Mouse (Mus musculus): ENCODE data around the gene Coro1a.
A peak's percentile ranks its signal among the peaks of the same experiment; 100 is the strongest.

Gene Coro1a

DNA sequence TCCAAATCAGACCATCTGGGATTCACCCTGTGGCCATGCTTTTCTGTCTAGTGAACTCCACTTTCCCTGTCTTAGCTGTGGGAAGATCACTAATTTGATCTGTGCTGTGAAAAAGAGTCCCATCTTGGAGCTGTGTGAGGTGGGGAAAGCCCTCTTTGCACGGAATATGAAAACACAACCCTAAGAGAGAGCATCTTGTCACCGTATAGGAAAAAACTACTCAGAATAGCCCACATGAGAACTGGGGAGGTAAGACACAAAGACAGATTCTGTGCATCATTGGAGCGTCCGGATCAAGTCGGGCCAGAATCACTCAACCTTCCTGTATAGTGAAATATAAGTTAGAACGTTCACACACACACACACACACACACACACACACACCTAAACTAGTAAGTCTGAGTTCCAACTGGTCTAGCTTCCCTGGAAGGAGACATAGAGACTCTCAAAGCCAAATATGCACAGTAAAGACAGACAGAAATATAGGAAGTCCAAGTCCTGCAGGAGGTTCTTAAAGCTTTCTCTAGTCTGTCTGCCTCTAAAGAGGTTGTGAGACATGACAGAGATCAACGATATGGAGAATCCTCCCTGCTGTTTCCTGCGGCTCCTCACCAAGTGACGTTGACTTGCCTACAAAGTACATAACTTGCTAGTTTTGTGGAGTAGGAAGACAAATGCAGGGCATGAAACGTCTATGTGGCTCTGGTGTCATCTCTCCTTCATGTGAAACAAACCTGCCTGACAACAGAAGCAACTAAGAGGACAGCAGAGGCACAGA lies 777 bp upstream of the Coro1a start:
- no peak for DNase-seq (ENCODE audit: low read depth)

DNA sequence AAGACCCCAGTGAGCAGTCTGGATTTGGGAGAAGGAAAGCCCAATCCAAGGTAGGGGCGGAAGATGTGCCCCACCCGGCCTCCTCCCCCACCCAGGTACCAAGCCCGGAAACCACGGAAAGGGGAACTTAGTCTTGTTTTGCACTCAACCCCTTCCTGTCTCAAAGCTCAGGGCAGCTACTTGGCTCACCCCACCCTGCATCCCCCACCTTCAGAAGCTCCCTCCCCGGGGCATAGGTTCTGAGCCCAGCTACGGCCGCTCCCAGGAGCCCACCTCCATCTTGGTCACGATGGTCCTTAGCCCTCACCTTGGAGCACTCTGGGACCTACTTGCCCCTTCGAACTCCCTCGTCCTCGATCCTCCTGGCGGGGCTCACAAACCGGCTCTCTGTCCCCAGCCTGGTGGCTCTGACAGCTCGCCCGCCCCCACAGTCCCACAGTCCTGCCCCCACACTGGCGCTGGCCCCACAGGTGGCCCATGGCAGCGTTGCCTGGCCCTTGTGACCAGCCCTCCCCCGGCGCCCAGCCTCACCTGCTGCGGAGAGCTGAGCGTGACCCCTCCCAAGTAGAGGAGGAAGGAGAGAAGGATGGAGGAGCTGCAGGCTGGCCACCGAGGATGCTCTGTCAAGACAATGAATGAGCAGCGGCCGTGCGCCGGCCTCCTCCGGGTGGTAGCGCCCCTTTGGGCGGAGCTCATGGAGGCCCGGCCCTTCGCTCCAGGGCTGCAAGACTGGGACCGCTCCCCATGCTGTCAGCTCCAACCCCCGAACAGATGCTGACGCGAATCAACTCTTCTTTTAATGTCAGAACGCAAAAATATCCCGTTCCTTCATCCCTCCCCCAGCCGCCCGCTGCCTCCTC lies 3.2 kb downstream of the Coro1a start:
- DNase-seq (ENCODE audit: low read depth): no peak

DNA sequence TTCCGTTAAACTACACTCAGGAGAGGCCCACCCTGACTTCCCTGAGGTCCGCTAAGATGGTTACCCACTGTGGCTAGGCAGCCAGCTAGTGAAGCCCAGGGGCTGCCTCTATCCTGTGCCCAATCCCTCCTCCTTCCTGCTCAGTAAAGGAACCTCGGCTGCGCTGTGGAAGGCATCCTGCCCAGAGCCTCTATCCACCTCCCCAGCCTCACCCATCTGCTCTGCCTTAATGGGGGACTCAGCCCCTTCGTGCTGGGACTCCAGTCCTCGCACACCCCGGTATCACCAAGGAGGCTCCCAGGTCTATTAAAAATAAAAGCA lies 3.9 kb downstream of the Coro1a start:
- no peak for DNase-seq (ENCODE audit: low read depth)

DNA sequence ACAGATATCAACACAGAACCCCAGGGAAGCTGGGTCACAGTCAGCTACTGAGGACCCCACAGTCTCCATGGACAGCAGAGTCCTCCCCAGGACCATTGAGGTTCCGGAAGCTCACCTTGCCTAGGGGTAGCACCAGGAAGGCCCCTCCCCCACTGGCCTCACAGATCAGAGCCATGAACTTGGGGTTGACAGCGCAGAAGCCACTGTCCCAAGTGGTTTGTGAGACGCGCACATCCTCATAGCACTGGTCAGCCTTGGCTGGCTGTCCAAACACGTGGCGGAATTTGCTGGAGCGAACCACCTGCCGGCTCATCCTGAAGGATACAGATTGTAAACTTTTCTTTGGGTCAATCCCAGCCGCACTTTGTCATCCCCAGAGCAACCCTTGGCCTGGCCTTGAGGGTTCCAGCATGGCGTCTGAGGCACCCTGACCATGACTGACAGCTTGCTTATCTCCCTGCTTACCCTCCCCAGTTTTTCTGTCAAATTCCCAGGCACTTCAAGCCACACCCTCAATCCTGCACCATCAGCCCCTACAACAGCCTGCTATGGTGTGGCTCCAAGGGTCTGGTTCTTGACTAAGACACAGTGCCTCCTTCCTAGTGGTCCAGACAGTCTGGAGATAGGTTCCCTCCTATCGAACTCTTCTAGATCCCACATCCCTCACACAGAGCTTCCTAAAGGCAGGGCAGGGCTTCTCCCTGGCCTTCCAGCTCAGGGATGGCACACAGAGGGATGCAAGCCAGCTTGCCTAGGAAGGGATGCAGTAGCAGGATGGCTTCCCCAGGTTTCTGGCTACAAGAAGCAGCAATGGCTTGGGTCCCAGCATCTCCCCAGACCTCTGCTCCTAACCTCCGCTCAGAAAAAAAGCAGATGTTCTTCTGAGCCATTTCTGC lies 4.5 kb downstream of the Coro1a start:
- DNase-seq (ENCODE audit: low read depth): no peak

DNA sequence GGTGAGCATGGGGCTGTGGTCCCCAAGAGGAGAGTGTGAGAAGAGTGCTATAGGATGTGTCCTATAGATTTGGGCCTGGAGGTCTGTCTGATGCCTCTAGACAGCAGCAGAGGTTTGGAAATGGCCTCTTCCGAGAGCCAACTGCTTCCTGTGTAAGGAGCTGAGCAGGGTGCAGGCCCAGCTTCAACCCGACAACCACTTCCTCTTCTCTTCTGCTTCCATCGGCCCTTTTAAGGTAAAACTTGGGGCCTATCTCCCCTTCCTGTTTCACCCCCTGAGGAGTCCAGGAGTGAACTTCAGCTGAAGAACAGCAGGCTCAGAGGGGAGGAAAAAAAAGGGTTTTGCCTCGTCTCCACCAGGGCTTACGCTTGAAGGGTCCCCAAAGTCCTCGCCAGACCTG lies 5.2 kb downstream of the Coro1a start:
- no peak for DNase-seq (ENCODE audit: low read depth)

DNA sequence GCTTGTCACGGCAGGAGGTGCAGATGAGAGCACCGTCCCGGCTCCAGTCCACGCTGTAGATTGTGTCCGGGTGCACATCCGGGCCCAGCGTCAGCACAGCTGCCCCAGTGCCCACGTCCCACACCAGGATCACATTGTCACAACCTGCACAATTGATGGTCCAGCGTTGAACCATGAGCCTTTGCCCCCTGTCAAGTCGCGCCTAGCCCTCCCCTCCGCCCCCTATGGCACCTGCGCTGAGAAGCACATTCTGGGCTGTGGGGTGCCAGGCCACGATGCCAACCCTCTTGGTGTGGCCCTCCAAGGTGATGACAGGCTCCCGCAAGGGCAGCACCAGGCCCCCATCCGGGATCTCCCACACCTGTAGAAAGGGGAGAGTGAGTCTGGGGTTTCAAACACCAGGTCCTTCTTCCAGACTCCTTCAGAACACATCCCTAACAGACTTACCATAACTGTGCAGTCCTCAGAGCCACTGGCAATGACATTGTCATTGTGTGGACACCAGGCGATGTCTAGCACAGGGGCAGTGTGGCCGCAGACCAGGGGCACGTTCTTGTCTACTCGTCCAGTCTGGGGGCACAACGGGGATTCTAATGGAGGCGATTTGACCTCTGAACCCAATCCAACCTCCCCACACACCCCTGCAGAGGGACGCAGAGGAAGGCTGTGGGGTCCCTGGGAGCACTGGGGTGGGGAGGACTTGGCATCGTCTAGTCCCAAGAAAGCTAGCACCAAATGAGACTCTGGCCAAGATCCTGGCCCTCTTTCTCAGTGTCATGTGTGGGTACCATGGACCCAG lies 5.8 kb downstream of the Coro1a start:
- DNase-seq (ENCODE audit: low read depth): no peak

DNA sequence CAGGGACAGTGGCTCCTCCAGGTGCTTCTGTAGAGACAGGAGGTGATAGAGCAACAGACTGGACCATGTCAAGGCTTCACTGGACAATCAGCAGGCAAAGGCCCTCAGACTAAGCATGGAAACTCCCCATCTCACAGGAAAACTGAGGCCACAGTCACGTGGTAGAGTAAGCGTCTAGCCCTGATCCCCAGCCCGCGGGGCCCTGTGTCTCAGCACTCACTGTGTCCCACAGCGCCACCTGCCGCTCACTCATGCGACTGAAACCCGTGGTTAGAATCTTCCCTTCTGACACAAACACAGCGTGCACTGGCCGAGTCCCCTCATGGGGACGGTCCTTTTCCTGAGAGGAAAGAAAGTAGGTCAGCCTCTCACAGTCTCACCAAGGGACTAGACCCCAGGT lies 6.5 kb downstream of the Coro1a start:
- DNase-seq (ENCODE audit: low read depth): no peak

DNA sequence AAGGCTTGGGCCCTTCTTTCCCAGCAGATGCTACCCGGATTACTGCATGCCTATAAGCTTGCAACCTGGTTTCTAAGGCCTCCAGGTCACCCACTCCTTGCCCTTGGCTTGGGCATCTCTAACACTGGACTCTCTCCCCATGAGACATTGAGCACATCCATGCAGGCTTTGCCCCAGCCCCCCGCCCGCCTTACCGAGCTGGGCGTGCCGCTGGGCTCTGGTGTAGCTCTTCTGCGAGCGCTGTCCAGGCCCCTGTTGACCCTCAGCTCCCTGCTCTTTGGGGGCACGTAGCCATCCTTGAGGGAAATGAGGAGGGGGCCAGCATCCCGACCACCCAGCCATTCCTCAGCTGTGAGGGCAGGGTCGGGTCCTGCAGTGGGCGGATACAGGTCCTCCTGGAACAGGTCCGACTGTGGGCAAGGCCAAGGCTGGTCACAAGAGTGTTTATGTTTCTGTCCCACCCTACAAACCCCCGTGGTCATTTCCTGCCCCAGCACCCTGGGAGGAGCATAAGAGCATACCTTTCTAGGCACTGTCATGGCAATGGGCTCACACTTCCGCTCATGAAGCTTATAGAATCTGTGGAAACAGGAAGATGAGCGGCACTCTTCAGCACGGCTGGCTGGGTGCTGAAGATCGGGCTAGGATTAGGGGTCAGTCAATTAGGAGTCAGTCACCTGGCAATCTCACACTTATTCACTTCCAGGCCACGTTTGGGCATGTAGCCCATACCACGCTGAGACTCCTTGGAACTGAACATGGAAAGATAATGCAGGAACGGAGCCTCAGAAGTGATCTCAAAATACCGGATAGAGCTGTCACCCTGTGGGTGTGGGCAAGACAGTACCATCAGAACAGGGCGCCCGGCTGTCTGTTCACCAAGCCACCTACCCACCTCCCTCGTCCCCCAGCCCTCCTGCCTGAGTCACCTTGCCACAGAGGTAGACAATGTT lies 7.2 kb downstream of the Coro1a start:
- DNase-seq (ENCODE audit: low read depth): no peak

DNA sequence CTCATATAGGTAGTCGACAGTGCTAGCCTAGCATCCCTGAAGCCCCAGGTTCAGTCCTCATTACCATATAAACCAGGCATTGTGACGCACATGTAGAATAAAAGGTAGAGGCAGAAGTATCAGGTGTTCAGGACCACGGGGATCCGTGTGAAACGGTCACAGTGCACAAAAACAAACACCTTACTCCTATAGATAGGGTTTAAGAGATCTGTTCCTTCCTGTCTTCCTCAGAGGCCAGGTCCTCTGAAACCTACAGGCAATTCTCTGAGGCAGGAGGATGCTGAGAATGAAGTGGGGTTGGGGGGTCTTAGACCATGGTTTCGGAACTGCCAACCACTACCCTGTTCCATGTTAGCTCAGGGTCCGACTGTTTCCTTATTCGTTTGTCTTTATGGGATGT lies 9.7 kb downstream of the Coro1a start:
- no peak for DNase-seq (ENCODE audit: low read depth)

DNA sequence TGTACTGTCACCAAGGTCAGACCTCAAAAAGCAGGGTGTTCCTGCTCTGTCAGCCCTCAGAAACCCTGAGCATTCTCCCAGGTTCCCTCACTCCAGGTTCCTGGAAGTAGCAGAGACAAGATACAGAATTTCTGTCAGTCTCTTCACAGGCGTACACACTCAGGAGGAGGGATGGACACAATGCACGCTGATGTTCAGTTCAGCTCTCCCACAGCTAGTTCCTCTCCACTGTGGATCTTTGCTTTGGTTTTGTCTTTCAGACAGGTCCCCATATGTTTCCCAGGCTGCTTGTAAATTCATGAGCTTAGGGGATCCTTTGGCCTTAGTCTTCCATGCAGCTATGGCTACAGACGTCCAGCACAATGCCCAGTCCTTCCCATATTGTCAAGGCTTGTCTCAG lies 10.7 kb downstream of the Coro1a start:
- DNase-seq (ENCODE audit: low read depth): no peak

DNA sequence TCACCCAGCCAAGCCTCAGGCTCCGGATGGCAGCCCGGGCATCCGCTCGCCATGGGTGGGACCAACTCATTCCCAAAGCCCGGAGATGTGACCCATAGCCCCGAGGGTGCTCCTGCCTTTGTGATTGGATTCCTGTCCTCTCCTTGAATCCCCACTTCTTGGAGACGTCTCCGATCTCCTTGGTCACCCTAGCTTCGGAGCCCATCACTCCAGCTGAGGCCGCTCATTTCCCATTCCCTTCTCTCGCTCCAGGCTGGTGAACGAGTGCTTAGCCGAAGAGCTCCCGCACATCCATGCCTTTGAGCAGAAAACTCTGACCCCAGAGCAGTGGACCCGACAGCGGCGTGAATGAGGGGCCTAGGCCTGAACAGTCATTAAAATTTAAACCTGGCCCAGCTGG lies 11.3 kb downstream of the Coro1a start:
- DNase-seq (ENCODE audit: low read depth): no peak

DNA sequence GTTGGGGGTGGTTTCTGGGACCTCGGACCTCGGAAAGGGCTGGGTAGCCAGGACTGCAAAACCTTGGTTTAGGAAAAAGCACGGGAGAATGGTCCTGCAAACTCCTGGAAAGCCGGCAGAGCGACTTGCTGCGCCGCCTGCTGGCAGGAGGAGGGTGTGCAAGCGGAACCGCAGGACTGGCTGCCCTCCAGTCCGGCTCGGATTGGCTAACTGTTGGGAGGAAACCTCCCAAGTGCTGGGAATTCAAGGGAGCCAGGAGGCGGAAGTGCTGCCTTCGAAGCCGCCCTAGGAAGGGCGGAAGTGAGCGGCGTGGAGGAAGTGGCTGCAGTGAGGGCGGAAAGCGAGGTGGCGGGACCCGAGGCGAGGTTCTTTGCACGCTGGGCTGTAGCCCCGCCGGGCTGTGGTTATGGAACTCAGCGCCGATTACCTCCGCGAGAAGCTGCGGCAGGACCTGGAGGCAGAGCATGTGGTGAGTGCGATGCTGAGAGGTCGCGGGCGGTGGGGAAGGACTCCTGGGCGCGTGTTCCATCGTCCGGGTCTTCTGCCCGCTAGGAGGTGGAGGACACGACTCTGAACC lies 11.9 kb downstream of the Coro1a start, which contains the start of gene Slx1b:
Slx1b (minus strand) TSS at position 154 of the 577 bp plus-strand sequence.
- DNase-seq (ENCODE audit: low read depth): peak; percentile 97

DNA sequence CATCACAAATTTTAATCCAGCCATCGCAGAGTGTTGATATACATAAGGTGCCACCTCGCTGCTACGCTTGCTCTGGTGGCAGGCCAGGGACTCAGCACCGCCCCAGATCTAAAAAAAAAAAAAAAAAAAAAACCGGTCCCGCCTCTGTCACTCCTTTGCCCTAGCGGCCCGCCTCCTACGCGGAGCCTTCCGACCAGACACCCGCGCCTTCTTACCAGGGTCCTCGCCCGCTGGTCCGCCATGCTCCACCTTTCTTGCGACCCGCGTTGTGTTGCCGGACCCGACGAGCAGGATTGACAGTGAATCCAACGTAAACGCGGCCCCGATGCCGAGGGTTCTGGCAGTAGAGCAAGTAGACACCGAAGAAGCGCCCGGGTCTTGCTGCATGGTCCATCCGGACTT lies 12.4 kb downstream of the Coro1a start, which contains the start of gene Bola2:
Bola2 (plus strand) TSS at position 192 of the 402 bp plus-strand sequence.
- no peak for DNase-seq (ENCODE audit: low read depth)

DNA sequence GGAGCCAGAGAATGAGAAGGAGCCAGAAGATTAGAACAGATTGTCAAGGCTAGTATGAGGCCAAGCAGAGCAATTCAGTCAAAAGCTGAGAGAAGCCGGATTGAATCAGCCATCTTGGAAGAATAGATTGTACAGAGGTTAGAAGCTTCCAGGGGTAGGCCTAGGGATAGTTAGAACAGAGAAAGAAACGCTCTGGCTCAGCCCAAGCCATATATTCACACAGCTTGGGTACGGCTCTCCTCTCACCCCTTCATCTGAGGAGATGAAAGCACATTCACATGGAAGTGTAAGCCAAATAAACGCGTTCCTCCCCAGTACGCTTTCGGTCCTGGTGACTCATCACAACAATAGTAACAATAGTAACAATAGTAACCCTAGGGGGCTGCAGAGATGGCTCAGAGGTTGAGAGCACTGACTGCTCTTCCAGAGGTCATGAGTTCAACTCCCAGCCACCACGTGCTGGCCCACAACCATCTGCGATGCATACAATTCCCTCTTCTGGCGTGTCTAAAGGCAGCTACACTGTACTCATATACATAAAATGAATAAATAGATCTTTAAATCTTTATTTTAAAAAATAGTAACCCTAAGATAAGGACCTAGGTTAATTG lies 13.0 kb downstream of the Coro1a start:
- DNase-seq (ENCODE audit: low read depth): no peak

DNA sequence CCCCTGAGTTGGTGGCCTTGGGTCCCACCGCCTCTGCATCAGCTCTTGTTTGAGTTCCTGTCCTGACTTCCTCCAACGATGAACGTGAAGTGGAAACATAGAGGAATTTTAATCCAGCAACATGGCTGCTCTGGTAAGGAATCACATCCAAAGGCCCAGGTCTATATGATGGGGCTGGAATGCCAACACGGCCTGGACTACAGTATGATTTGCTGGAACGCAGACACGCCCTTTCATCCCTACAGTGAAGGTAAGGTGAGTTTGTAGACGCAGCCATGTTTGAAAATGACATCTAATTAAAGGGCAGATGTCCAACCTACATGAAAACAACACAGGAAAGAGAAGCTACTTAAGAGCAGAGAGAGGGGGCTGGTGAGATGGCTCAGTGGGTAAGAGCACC lies 13.8 kb downstream of the Coro1a start:
- no peak for DNase-seq (ENCODE audit: low read depth)

DNA sequence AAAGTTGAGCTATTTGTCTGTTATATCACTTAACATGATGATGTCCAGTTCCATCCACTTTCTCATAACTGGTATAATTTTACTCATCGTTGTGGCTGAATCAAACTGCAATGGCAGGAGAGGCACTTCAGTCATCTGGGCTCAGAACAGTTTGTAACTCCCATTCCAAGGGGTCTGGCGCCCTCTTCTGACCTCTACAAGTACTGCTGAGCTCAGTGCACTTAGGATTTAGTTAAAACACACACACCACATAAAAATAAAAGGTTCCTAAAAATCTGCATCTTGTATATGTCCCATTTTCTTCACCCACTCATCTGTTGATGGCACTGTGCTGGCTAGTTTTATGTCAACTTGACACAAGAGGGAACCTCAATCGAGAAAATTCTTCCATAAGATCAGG lies 14.3 kb downstream of the Coro1a start:
- peak; percentile 75 for DNase-seq (ENCODE audit: low read depth)

DNA sequence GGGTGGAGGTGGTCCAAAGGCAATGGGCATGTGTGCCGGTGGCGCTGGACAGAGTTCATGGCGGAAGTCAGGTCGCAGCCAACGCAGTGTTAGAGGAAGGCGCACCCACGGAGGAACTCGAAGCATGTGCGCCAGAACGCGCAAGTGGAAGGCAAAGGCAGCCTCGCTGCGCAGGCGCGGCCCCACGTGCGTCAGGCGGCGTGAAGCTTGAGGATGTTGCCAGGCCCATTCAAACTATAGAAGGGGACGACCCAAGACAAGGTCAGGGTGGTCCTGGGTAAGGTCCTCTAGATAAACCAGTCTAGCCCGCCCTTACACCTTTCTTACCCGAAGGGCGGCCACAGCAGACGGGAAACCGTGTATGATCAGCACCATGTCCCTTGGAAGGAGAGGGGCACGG lies 15.2 kb downstream of the Coro1a start:
- no peak for DNase-seq (ENCODE audit: low read depth)

DNA sequence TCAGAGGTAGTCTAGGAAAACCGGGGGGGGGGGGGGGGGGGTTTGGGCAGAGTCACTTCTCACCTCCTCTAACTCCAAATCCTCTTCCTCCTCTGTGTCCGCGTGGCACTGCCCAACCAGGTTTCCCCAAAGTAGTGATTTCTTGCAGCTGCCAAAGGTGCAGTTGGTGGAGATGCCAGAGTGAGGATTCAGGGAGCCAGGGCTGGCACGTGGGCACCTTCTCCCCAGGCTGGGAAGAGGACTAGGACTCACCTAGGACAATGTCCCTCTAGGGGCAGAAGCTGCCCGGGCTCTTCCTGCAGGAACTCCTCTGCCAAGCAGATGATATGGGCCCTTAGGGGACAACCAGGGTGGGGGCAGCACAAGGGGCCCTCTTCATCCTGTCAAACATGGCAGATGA lies 15.9 kb downstream of the Coro1a start:
- no peak for DNase-seq (ENCODE audit: low read depth)

DNA sequence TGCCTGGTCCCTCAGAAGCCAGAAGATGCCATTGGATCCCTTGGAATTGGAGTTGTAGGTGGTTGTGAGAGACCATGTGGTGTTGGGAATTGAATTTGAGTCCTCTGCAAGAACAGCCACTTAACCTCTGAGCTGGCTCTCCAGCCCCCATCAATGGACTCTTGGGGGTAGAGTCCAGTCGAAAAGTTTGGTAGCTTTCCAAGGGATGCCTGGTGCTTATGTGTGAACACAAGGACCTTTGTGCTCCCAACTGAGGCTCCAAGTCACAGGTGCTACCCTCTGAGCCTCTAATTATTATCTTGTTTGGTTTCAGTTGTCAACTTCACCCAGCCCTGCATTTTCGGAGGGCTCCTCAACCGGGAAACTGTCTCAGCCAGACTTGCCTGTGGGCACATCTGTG lies 16.9 kb downstream of the Coro1a start:
- DNase-seq (ENCODE audit: low read depth): no peak

DNA sequence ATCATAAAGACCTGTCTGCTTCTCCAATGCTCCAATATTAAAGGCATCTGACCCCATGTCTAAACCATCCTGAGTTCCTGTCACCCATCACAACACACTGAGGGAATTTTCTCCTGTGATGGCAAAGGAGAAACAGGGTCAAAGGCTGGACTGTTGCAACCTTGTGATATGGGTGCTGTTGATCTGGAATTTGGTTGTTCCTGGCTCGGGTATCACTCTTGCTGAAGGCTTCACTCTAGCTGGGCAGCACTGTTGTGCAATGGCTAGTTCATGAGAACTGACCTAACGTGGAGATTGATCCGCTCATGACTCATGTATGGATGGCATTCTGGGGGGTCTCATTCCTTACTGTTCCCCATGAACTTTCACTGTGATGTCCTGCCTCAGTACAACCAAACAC lies 18.6 kb downstream of the Coro1a start:
- DNase-seq (ENCODE audit: low read depth): no peak
